Mouse (Mus musculus): ENCODE measurements around the gene Hnf4a. TPM values are rescaled to one million over a fixed set of nuclear protein-coding genes. Genes with fewer than 3 reads are reported as not detected.
"Not testable (repeated sequence)": the region's sequence is repeated elsewhere in the genome, so short reads cannot be mapped to it uniquely, and the experiment has no call there.

Hnf4a gene
- total RNA-seq, 2 experiments from 2014 or later = not detected

DNA sequence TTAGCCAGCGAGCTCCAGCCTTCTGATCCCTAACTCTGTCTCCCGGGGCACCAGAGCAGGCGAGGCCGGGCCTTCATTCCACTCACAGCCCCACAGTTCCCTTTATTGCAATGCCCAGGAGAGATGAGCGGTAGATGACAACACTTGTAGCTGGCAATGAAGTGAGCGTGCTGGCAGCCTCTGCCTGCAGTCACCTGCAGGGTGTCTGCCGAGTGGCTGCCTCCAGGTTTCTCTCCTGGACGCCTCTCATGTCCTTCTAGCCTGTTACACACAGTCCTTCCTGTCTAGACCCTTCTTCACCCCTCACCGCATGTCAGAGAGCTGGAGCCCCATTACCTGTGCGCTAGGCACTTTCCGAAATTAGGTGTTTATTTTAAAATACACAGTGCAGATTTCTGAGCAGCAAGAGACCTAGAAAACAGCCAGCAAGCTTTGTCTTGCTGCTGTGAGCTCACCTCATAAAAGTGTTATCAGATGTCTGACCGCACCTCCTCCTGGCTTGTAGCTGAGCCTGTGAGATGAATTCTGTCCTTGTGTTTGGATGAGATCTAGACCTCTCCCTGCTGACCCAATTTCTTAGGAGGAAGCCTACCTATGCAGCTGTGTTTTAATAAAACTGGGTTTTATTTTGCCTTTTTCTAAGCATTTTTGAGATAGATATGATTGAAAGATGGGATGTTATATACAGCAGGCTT is 102.8 kb downstream of the Hnf4a start:
- no peak for DNase-seq (ENCODE audit: low spot score in 2 of 2)
- intact Hi-C loops (cut with DNase I) = no loop called here

DNA sequence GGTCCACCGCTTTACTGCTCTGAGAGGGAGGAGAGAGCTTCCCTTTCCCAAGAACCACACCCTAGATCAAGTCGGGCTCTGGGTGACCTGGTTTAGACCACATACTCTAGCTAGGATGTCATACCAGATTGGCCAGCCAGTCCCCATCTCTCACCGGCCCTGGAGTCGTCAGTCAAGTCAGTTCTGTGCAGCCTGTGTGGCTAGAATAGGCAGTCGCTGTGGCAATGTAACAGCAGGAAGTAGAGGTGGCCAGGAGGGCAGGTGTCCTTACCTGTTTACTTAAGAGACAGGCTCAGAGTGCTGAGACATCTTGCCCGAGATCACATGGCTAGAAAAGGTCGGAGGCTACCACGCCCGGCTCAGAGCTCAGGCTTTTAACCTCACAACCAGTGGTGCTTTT is 104.6 kb downstream of the Hnf4a start:
- intact Hi-C loops (cut with DNase I) = no loop called here
- no peak for DNase-seq (ENCODE audit: low spot score in 2 of 2)

- DNase-seq (ENCODE audit: low spot score in 2 of 2) = no peak
- intact Hi-C loops (cut with DNase I) = no loop called here
Measured at GRCm38 (mm10) chr2:163613206-163613605, 106.6 kb downstream of the Hnf4a start.

- intact Hi-C loops (cut with DNase I) = no loop called here
- DNase-seq (ENCODE audit: low spot score in 2 of 2) = no peak
Measured at GRCm38 (mm10) chr2:163613990-163614389, 107.4 kb downstream of the Hnf4a start.

DNA sequence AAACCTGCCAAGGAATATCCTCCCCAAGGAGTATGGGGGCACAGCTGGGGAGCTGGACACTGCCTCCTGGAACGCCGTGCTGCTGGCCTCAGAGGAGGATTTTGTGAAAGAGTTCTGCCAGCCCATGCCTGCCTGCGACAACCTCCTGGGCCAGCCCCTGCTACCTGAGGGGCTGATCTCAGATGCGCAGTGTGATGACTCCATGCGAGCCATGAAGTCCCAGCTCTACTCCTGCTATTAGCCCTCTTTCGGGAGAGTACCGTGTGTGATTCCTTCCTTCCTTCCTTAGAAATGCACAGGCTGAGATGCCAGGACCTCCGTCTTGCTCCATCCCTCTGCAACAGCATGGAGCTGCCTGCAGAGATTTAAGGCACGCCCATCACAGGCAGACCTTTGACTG is 108.8 kb downstream of the Hnf4a start:
- no peak for DNase-seq (ENCODE audit: low spot score in 2 of 2)

DNA sequence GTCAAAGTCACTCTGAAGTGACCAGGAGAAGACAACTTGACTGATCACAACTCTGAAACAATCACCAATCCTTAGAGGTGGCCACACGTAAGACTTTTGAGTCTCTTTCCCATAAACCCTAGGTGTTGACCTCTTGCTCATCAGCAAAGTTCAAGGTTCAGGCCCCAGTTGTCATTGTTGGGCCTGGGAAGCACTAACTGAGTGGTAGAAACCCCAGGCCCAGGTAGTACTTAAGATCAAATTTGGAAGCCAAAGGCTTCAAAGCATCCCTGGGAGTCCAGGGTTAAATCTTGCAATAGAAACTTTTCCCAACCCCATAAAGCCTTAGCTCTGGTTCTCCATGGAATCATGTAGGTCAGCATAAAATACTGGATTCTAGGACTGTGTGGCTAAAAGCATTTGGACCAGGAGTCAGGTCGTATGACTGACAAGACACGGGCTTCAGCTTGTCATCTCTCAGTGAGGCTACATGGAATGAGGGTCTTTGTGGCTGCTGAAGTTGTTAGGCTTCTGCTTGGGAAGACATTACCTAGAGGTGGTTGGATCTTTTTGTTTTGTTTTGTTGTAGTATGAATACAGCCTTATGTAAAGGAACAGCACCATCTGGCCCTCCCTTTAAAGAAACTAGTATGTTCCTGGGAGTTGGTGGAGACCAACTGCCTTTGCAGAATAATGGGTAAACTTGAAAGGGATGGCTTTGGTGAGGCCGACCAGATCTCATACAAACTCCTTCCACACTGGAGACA is 109.5 kb downstream of the Hnf4a start:
- DNase-seq (ENCODE audit: low spot score in 2 of 2) = no peak
- intact Hi-C loops (cut with DNase I) = no loop called here

More for the DNA sequence above, 108.8 kb downstream of the Hnf4a start:
- intact Hi-C loops (cut with DNase I) = no loop called here

DNA sequence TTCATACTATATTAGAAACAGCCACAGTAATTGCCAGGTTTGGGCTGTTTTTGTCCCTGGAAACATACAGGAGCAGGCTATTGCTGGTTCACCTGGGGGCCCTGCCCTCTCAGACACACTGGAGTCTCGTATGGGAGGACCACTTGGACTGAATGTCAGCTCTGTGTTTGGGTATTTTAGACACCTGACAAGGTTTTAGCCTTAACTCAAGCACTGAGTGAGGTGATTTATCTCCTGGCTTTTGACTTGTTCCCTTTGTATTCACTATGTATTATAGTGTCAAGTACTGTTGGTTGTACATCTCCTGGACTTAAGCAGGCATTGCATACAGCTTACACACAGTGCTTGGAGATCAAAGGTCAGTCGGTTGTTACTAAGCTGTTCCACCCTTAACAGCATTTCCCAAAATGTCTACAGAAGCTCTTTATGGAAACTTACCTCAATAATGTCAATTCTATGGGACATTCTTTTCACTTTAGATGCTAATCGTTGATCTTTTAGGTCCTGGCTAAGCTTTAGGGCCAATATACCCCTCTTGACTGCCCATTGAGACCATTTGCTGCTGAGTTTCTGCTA is 110.1 kb downstream of the Hnf4a start:
- no peak for DNase-seq (ENCODE audit: low spot score in 2 of 2)
- intact Hi-C loops (cut with DNase I) = no loop called here

DNA sequence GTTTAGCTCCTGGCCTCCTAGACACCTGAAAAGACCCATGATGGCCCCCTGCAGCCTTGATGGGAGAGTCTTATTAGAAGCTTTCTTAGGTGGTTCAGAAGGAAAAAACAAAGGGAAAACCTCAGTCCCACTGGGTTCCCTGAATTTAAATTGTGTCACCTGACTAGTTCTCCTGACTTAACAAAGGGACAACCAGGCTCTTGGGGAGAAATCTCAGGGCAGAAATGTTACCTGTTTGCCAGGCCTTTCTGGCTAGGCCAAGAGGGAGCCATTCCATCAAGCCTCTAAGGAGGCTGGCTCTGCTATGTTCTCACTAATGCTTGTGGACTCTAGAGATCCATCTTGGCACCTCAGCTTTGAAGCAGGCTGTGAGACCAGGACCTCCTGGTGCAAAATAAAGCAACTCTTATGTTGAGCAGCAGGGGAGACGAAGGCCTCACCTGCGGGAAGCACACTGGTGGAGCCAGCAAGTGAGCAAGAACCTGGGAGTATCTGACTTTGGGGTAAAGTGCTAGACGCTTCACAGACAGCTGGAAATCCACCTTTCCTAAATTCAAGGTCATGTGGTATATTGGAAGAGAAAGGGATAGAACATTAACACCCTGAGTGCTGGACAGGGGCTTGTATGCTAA is 110.7 kb downstream of the Hnf4a start:
- DNase-seq (ENCODE audit: low spot score in 2 of 2) = no peak
- intact Hi-C loops (cut with DNase I) = no loop called here

- intact Hi-C loops (cut with DNase I) = no loop called here
- DNase-seq (ENCODE audit: low spot score in 2 of 2) = no peak
Measured at GRCm38 (mm10) chr2:163617874-163618273, 111.3 kb downstream of the Hnf4a start.

GRCm38 (mm10) chr2:163620451-163620850 is 113.8 kb downstream of the Hnf4a start:
- no peak for DNase-seq (ENCODE audit: low spot score in 2 of 2)
- intact Hi-C loops (cut with DNase I) = no loop called here

- intact Hi-C loops (cut with DNase I); DNase-seq (ENCODE audit: low spot score in 2 of 2): not testable (repeated sequence)
Measured at GRCm38 (mm10) chr2:163621401-163621800, 114.8 kb downstream of the Hnf4a start.

Other genes with a start within 250 kb of the Hnf4a start
- under 1 TPM; 0.49 to 0.59 TPM for gene Jph2, start 108.8 kb upstream of the Hnf4a start, total RNA-seq (2021)
- 10 to 100 TPM; 24.3 to 25.0 TPM for gene Oser1, start 82.1 kb upstream of the Hnf4a start, total RNA-seq (2021)
- gene Gdap1l1, start 68.3 kb upstream of the Hnf4a start, total RNA-seq (2021) = 10 to 100 TPM; 72.6 to 73.9 TPM
- gene Fitm2, start 34.2 kb upstream of the Hnf4a start, total RNA-seq (2021) = 10 to 100 TPM; 18.8 to 19.3 TPM
- not detected for gene R3hdml, start 14.5 kb upstream of the Hnf4a start, total RNA-seq (2021)
- gene Ttpal, start 95.5 kb downstream of the Hnf4a start, total RNA-seq (2021) = 10 to 100 TPM; 63.0 to 70.7 TPM
- 100 to 1,000 TPM; 224 to 251 TPM for gene Serinc3, start 138.3 kb downstream of the Hnf4a start, total RNA-seq (2021)
- 100 to 1,000 TPM; 135 to 144 TPM for gene Pkig, start 151.6 kb downstream of the Hnf4a start, total RNA-seq (2021)
- 1 to 10 TPM; 1.5 to 1.6 TPM for gene Ada, start 243.4 kb downstream of the Hnf4a start, total RNA-seq (2021)